Mouse (Mus musculus): ENCODE measurements around the gene Osr1. TPM values are rescaled to one million over a fixed set of nuclear protein-coding genes. Genes with fewer than 3 reads are reported as not detected.

Osr1 gene
- polyA plus RNA-seq (2016; fragmentation: Nextera tagmentation; extraction: Ambion mirVana) = 5.1 and 7.8 TPM in 2 replicates

DNA sequence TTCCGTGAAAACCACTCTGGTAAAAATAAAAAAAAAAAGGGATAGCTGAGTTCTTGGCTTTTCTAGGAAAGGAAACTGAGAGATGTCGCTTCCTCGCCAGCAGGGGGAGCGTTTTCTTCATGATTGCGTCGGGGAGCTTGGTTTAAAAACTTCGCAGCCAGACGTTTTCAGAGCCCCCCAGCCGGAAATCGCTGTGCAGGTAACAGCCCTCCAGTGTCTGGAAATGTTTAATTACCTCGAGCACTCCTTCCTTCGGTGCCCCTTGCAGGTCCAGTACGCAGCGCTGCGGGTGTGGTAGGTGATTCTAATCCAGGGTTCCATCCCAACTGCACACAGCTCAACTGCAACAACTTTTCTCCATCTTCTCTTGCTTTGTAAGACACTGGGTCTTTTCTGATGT lies at the start of gene Osr1:
Osr1 (plus strand) TSS at position 146 of the 400 bp plus-strand sequence.
- peak within 1 kb of the TSS; percentile 43 for H3K4me3 ChIP-seq
- H3K27me3 ChIP-seq (ENCODE audit: insufficient read depth, poor library complexity, severe bottlenecking) = peaks cover 58% of the 10 kb centered on the region
- no peak within 1 kb of the TSS for H3K27ac ChIP-seq
- H3K9me3 ChIP-seq = no peaks in the 10 kb centered on the region
- DNase-seq (ENCODE audit: low spot score) = peak; percentile 69
- H3K4me1 ChIP-seq (replicated peaks) = peaks cover 18% of the 10 kb centered on the region
- H3K36me3 ChIP-seq = no peaks in the 10 kb centered on the region
- 0% methylated on average over 15 of the region's 15 CpGs for WGBS

DNA sequence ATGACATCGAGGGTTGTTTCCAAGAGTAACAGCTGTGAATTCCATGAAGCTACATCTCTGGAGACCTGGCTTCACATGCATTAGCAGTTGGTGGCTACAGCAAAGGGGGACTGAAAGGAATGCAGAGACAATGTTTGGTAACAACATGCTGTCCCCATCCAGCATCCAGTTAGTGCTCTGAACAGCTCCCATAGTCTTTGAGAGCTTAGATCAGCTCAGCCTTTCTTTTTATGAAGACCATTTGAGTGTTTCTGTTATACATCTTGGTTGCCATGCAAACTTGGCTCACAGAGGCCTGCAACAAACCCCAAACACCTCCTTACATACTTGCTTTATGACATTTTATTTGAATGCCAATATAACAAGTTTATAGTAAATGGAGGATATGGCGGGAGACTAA lies 19.6 kb upstream of the Osr1 start:
- Histone ChIP-seq H3K4me3 (no peak overlapping the region), H3K36me3 (no peaks in the 10 kb centered on the region), H3K27ac (no peak overlapping the region), H3K27me3 (ENCODE audit: insufficient read depth, poor library complexity, severe bottlenecking) (no peaks in the 10 kb centered on the region), H3K4me1 (replicated peaks) (no peaks in the 10 kb centered on the region), H3K9me3 (no peaks in the 10 kb centered on the region)
- no peak for DNase-seq (ENCODE audit: low spot score)
- 88% methylated on average over 2 of the region's 2 CpGs for WGBS

DNA sequence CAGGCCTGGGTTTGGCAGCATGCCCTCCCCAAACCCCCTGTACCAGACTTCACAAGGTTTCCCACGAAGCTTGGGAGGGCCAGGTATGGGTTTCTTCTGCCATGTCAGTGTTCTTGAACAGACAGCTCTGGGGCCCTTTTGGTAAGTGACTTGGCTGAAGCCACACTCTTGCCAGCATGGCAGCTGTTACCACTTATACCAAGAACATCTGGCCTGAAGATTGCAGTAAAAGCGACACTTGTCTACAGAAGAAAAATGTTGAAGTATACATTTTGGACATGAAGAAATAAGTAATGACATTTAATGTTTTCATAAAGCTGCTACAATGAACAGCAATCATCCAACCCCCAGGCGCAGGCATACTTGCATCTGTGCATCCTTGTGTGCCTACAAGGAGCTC lies 5.0 kb upstream of the Osr1 start:
- DNase-seq (ENCODE audit: low spot score) = no peak
- WGBS = 87% methylated on average over 3 of the region's 3 CpGs
- H3K4me3 ChIP-seq = no peak overlapping the region
- H3K9me3 ChIP-seq = no peaks in the 10 kb centered on the region
- no peaks in the 10 kb centered on the region for H3K36me3 ChIP-seq
- H3K4me1 ChIP-seq (replicated peaks) = no peaks in the 10 kb centered on the region
- no peak overlapping the region for H3K27ac ChIP-seq
- H3K27me3 ChIP-seq (ENCODE audit: insufficient read depth, poor library complexity, severe bottlenecking) = peaks cover 8% of the 10 kb centered on the region

DNA sequence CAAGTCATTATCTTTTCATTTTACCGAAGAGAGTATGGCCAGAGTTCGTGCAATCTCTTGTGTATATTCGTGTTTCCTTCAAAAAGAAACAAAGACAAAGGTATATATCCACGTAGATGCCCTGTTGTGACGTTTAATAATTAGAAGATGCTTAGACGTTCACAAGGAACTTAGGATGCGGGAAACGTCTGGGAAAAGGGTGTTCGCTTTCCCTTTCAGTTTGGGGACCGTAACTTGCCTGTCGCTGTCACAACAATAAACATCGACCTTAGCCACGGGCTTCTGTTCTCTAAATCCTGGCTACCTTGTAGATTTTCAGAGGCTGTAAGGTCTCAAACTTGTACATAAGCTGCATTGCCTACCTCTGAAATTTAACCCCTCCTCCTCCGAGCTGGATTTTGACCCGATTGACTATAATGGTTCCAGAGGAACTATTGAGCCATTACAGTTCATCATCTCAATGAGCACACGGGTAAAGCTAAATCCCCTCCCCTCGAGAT lies 630 bp downstream of the Osr1 start:
- no peak overlapping the region for H3K27ac ChIP-seq
- 1% methylated on average over 17 of the region's 17 CpGs for WGBS
- peaks cover 63% of the 10 kb centered on the region for H3K27me3 ChIP-seq (ENCODE audit: insufficient read depth, poor library complexity, severe bottlenecking)
- no peaks in the 10 kb centered on the region for H3K9me3 ChIP-seq
- peak overlapping the region; percentile 43 for H3K4me3 ChIP-seq
- H3K4me1 ChIP-seq (replicated peaks) = peaks cover 18% of the 10 kb centered on the region
- no peaks in the 10 kb centered on the region for H3K36me3 ChIP-seq
- peak; percentile 17 for DNase-seq (ENCODE audit: low spot score)

DNA sequence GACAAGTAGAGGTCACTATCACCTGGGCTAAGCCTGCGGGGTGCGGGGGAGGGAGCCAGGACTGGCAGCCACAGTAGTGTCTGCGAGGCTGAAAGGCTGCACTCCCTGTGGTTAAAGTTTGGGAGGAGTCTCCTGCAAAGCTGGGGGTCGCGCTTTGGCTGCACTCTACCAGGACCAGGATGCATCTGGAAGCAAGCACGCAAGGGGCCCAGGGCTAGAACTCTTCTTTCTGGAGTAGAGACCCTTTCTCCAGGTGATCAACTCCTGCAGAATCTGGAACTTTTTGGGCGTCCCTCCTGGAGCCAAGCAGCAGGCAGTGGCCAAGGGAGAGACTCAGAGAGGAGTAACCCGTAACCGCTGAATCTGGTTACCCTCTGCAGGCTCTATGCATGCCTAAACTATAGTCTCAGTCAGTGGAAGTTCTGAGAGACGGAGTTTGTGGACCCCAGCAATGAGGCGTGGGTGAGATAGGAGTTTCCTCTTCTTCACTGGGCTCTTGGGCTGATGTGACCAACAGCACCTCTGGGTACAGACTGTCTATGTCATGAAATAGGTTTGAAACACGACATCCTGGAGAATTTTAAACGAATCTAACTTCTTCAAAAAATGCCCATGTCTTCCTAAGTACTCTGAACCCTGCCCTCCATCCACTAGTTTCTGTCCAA lies 1.5 kb downstream of the Osr1 start:
- 1% methylated on average over 13 of the region's 13 CpGs for WGBS
- Histone ChIP-seq H3K27me3 (ENCODE audit: insufficient read depth, poor library complexity, severe bottlenecking) (peaks cover 72% of the 10 kb centered on the region), H3K4me3 (no peak overlapping the region), H3K9me3 (no peaks in the 10 kb centered on the region), H3K36me3 (no peaks in the 10 kb centered on the region), H3K27ac (no peak overlapping the region), H3K4me1 (replicated peaks) (peaks cover 18% of the 10 kb centered on the region)
- DNase-seq (ENCODE audit: low spot score) = peak; percentile 17

DNA sequence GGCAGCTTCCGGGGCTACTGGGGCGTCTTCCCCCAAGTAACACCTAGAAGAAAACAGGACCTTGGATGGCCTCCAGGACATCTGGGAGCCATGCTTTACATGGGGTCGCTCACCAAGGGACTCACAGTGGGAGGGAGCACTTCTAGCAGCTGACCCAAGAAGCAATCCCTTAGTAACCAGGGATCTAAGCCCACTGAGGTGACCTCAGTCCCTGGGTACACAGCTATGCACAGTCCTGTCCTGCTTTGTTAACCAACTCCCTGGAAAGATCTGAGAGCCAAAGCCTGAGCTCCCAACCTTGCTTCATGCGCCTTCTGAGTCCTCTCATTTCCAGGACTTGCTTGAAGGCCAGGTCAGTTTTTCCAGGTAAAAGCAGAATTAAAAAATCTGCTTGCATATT lies 2.1 kb downstream of the Osr1 start:
- Histone ChIP-seq H3K9me3 (no peaks in the 10 kb centered on the region), H3K27ac (no peak overlapping the region), H3K36me3 (no peaks in the 10 kb centered on the region), H3K4me1 (replicated peaks) (peaks cover 18% of the 10 kb centered on the region), H3K27me3 (ENCODE audit: insufficient read depth, poor library complexity, severe bottlenecking) (peaks cover 78% of the 10 kb centered on the region), H3K4me3 (no peak overlapping the region)
- WGBS = 6% methylated on average over 4 of the region's 4 CpGs
- DNase-seq (ENCODE audit: low spot score) = peak; percentile 14

DNA sequence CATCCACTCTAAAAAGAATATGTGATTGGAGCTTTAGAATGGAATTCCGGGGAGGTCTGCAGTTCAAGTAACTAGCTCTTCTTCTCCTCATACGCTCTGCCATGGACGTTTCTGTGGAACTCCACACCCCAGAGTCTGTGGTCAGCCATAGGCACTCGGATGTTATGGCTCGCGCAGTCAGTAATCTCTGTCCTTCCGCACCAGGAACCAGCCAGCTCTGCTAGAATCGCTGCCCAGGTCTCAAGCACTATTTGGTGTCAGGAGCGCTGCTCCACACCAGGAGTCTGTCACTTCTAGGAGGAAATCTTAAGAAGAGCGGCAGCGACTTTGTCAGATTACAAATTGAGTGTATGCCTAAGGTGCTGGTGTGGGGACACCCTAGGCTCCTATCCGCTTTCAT lies 3.8 kb downstream of the Osr1 start:
- DNase-seq (ENCODE audit: low spot score) = peak; percentile 31
- H3K27me3 ChIP-seq (ENCODE audit: insufficient read depth, poor library complexity, severe bottlenecking) = peaks cover 92% of the 10 kb centered on the region
- H3K4me1 ChIP-seq (replicated peaks) = peaks cover 18% of the 10 kb centered on the region
- H3K9me3 ChIP-seq = no peaks in the 10 kb centered on the region
- no peaks in the 10 kb centered on the region for H3K36me3 ChIP-seq
- H3K27ac ChIP-seq = no peak overlapping the region
- 2% methylated on average over 12 of the region's 12 CpGs for WGBS
- peak overlapping the region; percentile 54 for H3K4me3 ChIP-seq

DNA sequence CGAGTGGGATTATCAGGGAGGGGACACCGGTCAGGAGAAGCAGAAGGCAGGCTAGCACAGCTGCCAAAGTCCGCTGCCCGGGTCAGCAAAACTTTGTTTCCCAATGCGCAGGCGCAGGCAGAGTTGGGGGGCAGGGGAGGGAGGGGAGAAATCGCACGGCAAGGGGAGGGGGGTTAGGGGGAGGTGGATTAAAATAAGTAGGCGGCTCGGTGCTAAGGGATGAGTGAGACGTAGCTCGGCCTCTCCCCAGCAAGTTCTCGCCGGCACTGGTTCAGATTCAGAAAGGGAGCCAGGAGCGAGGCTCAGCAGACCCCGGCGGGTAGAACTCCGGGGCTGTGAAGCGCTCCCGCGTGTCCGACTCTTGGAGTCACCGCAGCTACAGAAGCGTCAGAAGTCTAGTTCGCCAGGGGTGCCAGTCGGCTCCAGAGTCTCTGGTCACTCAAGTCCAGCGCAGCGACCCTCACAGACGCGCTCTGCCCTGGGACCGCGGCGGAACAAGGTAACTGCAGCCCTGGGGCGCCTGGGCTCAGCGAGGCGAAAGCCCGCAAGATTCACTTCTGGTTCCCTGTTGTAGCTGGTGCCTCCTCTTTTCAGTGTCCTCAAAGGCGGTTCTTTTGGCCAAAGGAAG lies 4.4 kb downstream of the Osr1 start:
- WGBS = under 1% methylated on average over 38 of the region's 38 CpGs
- peaks cover 94% of the 10 kb centered on the region for H3K27me3 ChIP-seq (ENCODE audit: insufficient read depth, poor library complexity, severe bottlenecking)
- H3K27ac ChIP-seq = peak overlapping the region; percentile 8; the same call in 1 of the 2 replicates
- peak overlapping the region; percentile 54 for H3K4me3 ChIP-seq
- peak; percentile 69 for DNase-seq (ENCODE audit: low spot score)
- no peaks in the 10 kb centered on the region for H3K9me3 ChIP-seq
- no peaks in the 10 kb centered on the region for H3K36me3 ChIP-seq
- H3K4me1 ChIP-seq (replicated peaks) = peaks cover 23% of the 10 kb centered on the region

DNA sequence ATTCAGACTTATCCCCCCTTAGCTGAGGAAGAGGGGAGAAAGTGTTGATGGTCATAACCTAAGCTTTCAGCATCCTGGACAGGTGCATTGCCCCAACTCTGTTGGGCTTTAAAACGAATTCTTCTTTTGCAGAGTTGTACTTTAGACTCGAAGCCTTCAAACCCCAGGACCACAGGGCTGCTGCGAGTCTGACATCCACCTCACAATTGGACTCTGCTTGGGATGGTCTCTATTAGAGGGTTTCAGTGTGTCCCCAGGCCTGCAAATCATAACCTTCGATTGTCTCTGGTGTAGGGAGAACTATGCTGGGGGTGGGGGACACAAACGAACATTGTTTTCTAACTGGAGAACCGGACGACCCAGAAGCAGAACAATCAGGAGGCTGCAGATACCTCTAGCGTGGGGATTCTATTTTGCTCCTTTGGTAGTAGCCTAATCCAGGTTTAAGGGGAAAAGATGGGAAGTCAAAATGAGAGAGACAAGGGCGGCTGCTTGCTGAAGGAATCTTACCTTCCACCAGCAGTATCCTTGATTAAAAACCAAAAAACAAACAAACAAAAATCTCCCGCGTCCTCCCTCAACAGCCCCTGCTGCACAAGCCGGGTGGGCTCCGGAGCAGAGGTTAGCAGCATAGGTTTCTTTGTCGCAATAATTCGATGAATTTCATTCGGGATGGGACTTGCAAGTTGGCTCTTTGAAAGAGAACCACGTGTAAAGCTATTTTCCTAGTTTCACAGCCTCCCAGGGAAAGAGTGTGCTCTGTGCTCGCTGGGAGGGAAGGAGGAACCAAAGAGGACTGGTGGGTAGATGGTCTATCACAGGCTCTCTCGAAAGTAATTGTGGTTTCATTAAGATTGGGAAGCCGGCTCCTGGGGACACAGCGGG lies 5.5 kb downstream of the Osr1 start:
- Histone ChIP-seq H3K9me3 (no peaks in the 10 kb centered on the region), H3K4me1 (replicated peaks) (peaks cover 27% of the 10 kb centered on the region), H3K36me3 (no peaks in the 10 kb centered on the region), H3K27ac (no peak overlapping the region), H3K4me3 (peak overlapping the region; percentile 54), H3K27me3 (ENCODE audit: insufficient read depth, poor library complexity, severe bottlenecking) (peaks cover 100% of the 10 kb centered on the region)
- 1% methylated on average over 21 of the region's 21 CpGs for WGBS
- DNase-seq (ENCODE audit: low spot score) = peak; percentile 44

DNA sequence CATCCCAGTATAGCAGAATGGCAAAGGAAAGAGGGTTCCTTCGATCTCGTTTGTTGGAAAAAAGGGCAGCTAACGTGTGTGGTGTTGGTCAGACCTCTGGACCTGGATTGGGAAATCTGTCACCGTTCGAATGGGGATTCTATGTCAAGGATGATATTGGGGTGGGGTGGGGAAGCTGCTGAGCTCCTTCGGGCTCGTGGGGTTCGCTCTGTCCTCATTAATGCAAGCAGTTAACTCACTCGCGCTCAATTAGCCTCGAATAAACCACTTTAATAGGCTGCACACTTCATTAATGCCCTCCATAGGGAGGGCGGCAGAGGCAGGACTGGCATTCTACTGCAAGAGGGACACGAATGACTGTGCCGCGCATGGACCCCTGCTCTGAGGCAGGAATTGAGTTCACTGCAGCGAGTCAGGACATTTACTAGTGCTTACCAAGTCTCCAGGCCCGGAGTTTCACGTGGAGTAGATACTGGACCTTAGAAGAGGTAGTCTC lies 6.2 kb downstream of the Osr1 start:
- H3K36me3 ChIP-seq = no peaks in the 10 kb centered on the region
- peaks cover 30% of the 10 kb centered on the region for H3K4me1 ChIP-seq (replicated peaks)
- H3K27ac ChIP-seq = no peak overlapping the region
- peak overlapping the region; percentile 9; the same call in 1 of the 2 replicates for H3K4me3 ChIP-seq
- H3K27me3 ChIP-seq (ENCODE audit: insufficient read depth, poor library complexity, severe bottlenecking) = peaks cover 100% of the 10 kb centered on the region
- DNase-seq (ENCODE audit: low spot score) = peak; percentile 42
- no peaks in the 10 kb centered on the region for H3K9me3 ChIP-seq
- 1% methylated on average over 18 of the region's 18 CpGs for WGBS

DNA sequence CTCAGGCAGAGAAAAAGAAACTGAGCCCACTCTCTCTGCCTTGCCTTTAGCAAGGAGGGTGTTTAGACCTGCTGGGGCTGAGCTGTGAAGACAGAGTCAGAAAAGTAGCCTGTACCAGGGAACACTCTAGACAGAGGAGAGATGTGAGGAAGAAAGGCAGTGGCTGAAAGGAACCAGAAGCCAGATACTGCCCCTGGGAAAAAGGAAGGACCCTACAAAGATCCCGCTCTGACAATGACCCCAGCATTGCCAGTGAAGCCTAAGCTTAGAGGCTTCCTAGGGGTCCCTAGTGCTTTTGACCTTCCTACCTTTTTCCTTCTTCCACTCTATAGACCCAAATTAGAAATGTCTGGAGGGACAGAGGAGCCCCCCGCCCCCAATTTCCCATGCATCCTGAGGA lies 7.7 kb downstream of the Osr1 start:
- Histone ChIP-seq H3K4me3 (no peak overlapping the region), H3K9me3 (no peaks in the 10 kb centered on the region), H3K4me1 (replicated peaks) (peaks cover 32% of the 10 kb centered on the region), H3K36me3 (no peaks in the 10 kb centered on the region), H3K27me3 (ENCODE audit: insufficient read depth, poor library complexity, severe bottlenecking) (peaks cover 100% of the 10 kb centered on the region), H3K27ac (no peak overlapping the region)
- WGBS = 6% methylated on average over 2 of the region's 2 CpGs
- DNase-seq (ENCODE audit: low spot score) = peak; percentile 6

DNA sequence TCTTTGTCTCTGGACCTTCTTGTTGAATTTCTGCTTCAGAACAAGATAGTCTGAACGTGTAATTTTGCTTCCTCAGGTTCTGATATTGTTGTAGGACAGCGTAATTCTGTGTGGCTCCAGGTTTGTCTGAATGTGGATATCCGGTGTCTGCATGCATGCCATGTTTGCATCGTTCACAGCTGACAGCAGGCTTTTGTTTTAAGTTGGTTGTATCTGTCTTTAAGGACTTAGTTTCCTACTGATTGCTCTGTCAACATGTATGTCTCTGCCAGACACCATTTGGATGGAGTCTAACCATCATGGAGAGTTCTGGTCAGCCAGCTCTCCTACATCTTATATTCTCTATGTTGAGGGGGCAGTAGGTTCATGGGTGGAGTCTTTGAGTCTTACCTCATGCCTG lies 8.7 kb downstream of the Osr1 start:
- H3K27ac ChIP-seq = no peak overlapping the region

More for the DNA sequence above, 8.7 kb downstream of the Osr1 start:
- no peak overlapping the region for H3K4me3 ChIP-seq
- no peaks in the 10 kb centered on the region for H3K36me3 ChIP-seq
- H3K27me3 ChIP-seq (ENCODE audit: insufficient read depth, poor library complexity, severe bottlenecking) = peaks cover 100% of the 10 kb centered on the region
- DNase-seq (ENCODE audit: low spot score) = peak; percentile 5
- WGBS = 11% methylated on average over 4 of the region's 4 CpGs
- H3K4me1 ChIP-seq (replicated peaks) = peaks cover 31% of the 10 kb centered on the region
- H3K9me3 ChIP-seq = no peaks in the 10 kb centered on the region

Measured in hindbrain, embryonic 10.5 days (tissue).